Mouse (Mus musculus) cerebellum, adult 11-12 months (tissue): ENCODE measurements around the gene Smarcc2.

Experiments
- DNase-seq: peaks from one replicate; pipeline ENCODE4 v3.0.0; 2022

Smarcc2 gene

GRCm38 (mm10) chr10:128458719-128459408, at the start of gene Smarcc2:
TSS of gene Smarcc2 (plus strand) at chr10:128459248.
- peak; percentile 87 for DNase-seq

GRCm38 (mm10) chr10:128409692-128410559, 49.1 kb upstream of the Smarcc2 start:
- DNase-seq: peak; percentile 98

GRCm38 (mm10) chr10:128410560-128410845, 48.5 kb upstream of the Smarcc2 start:
- no peak for DNase-seq

- peak; percentile 95 for DNase-seq
Measured at GRCm38 (mm10) chr10:128411211-128412054, 47.6 kb upstream of the Smarcc2 start, which contains the start of the genes Nabp2 and Rnf41. TSS of gene Nabp2 (minus strand) at chr10:128411492. TSS of gene Rnf41 (plus strand) at chr10:128411657.

GRCm38 (mm10) chr10:128412055-128412381, 47.0 kb upstream of the Smarcc2 start:
- peak; percentile 75 for DNase-seq

GRCm38 (mm10) chr10:128412558-128412957, 46.5 kb upstream of the Smarcc2 start:
- no peak for DNase-seq

- no peak for DNase-seq
Measured at GRCm38 (mm10) chr10:128413076-128413475, 46.0 kb upstream of the Smarcc2 start.

- no peak for DNase-seq
Measured at GRCm38 (mm10) chr10:128414848-128415247, 44.2 kb upstream of the Smarcc2 start.

GRCm38 (mm10) chr10:128422426-128422825, 36.6 kb upstream of the Smarcc2 start:
- no peak for DNase-seq

- DNase-seq: no peak
Measured at GRCm38 (mm10) chr10:128424604-128425003, 34.4 kb upstream of the Smarcc2 start.

- DNase-seq: no peak
Measured at GRCm38 (mm10) chr10:128425260-128425659, 33.8 kb upstream of the Smarcc2 start.

GRCm38 (mm10) chr10:128429052-128429451, 30.0 kb upstream of the Smarcc2 start:
- DNase-seq: no peak

- no peak for DNase-seq
Measured at GRCm38 (mm10) chr10:128429454-128429853, 29.6 kb upstream of the Smarcc2 start.

GRCm38 (mm10) chr10:128433417-128433816, 25.6 kb upstream of the Smarcc2 start:
- DNase-seq: no peak

- DNase-seq: no peak
Measured at GRCm38 (mm10) chr10:128434681-128435080, 24.4 kb upstream of the Smarcc2 start.

- peak; percentile 75 for DNase-seq
Measured at GRCm38 (mm10) chr10:128435186-128435823, 23.7 kb upstream of the Smarcc2 start.

GRCm38 (mm10) chr10:128435873-128436272, 23.2 kb upstream of the Smarcc2 start:
- peak; percentile 59 for DNase-seq

- DNase-seq: peak; percentile 78
Measured at GRCm38 (mm10) chr10:128436376-128436775, 22.7 kb upstream of the Smarcc2 start.

GRCm38 (mm10) chr10:128438675-128439279, 20.3 kb upstream of the Smarcc2 start:
- DNase-seq: no peak

GRCm38 (mm10) chr10:128440407-128440806, 18.6 kb upstream of the Smarcc2 start:
- peak; percentile 49 for DNase-seq

GRCm38 (mm10) chr10:128441324-128442119, 17.5 kb upstream of the Smarcc2 start:
- no peak for DNase-seq
